Mouse (Mus musculus): ENCODE measurements around the gene Nat8f4. TPM values are rescaled to one million over a fixed set of nuclear protein-coding genes. Genes with fewer than 3 reads are reported as not detected.
A peak's percentile ranks its signal among the peaks of the same experiment; 100 is the strongest.
"Not testable (repeated sequence)": the region's sequence is repeated elsewhere in the genome, so short reads cannot be mapped to it uniquely, and the experiment has no call there.

Nat8f4 gene
- polyA plus RNA-seq, 2 experiments = 1.7 to 1.9 TPM

GRCm38 (mm10) chr6:85915141-85915538, 10.5 kb upstream of the Nat8f4 start:
- Histone ChIP-seq H3K36me3 (ENCODE audit: control insufficient read depth, insufficient read depth, low read length) (no peaks in the 10 kb centered on the region), H3K4me3 (replicated peaks; ENCODE audit: low read length) (peak overlapping the region; percentile 44), H3K27me3 (ENCODE audit: control insufficient read depth, insufficient read depth, low read length) (no peaks in the 10 kb centered on the region), H3K9me3 (ENCODE audit: control insufficient read depth, low read length) (no peaks in the 10 kb centered on the region), H3K4me1 (ENCODE audit: control insufficient read depth, insufficient read depth, low read length) (peaks cover 10% of the 10 kb centered on the region; the same call in 1 of the 2 replicates), H3K27ac (replicated peaks; ENCODE audit: low read depth, low read length) (peak overlapping the region; percentile 65), H3K4me2 (replicated peaks; ENCODE audit: low read depth, low read length, severe bottlenecking) (peak overlapping the region; percentile 72), H3K9ac (ENCODE audit: low read depth, low read length, severe bottlenecking) (peak overlapping the region; percentile 72)
- 5% methylated on average over 11 of the region's 11 CpGs for WGBS
- TF ChIP-seq POLR2A (IDR thresholded peaks at IDR 0.05; ENCODE audit: borderline replicate concordance, extremely low read depth, insufficient read depth, insufficient read length) = no peak
- no peak for DNase-seq (ENCODE audit: low spot score)
- ATAC-seq (ENCODE audit: low FRiP score, low read depth) = no peak

- Histone ChIP-seq H3K27ac (replicated peaks; ENCODE audit: low read depth, low read length) (no peak within 1 kb of the TSS), H3K4me2 (replicated peaks; ENCODE audit: low read depth, low read length, severe bottlenecking) (no peak within 1 kb of the TSS), H3K27me3 (ENCODE audit: control insufficient read depth, insufficient read depth, low read length) (no peaks in the 10 kb centered on the region), H3K4me1 (ENCODE audit: control insufficient read depth, insufficient read depth, low read length) (peaks cover 10% of the 10 kb centered on the region; the same call in 1 of the 2 replicates), H3K9ac (ENCODE audit: low read depth, low read length, severe bottlenecking) (no peak within 1 kb of the TSS), H3K4me3 (replicated peaks; ENCODE audit: low read length) (no peak within 1 kb of the TSS), H3K36me3 (ENCODE audit: control insufficient read depth, insufficient read depth, low read length) (no peaks in the 10 kb centered on the region), H3K9me3 (ENCODE audit: control insufficient read depth, low read length) (no peaks in the 10 kb centered on the region)
- DNase-seq (ENCODE audit: low spot score) (no peak), ATAC-seq (ENCODE audit: low FRiP score, low read depth) (no peak)
- no peak for TF ChIP-seq POLR2A (IDR thresholded peaks at IDR 0.05; ENCODE audit: borderline replicate concordance, extremely low read depth, insufficient read depth, insufficient read length)
- WGBS = 79% methylated on average over 3 of the region's 3 CpGs
These were observed 6.9 kb upstream of the Nat8f4 start, which contains the start of gene Tprkb for GRCm38 (mm10) chr6:85911587-85911986. TSS of gene Tprkb (plus strand) at chr6:85911865.

- Histone ChIP-seq H3K27me3 (ENCODE audit: control insufficient read depth, insufficient read depth, low read length) (no peaks in the 10 kb centered on the region), H3K9me3 (ENCODE audit: control insufficient read depth, low read length) (no peaks in the 10 kb centered on the region), H3K4me1 (ENCODE audit: control insufficient read depth, insufficient read depth, low read length) (0 out of 2 replicates have a peak, but pooled peaks cover 2% of the 10 kb centered on the region), H3K4me3 (replicated peaks; ENCODE audit: low read length) (no peak overlapping the region), H3K36me3 (ENCODE audit: control insufficient read depth, insufficient read depth, low read length) (no peaks in the 10 kb centered on the region), H3K27ac (replicated peaks; ENCODE audit: low read depth, low read length) (no peak overlapping the region), H3K4me2 (replicated peaks; ENCODE audit: low read depth, low read length, severe bottlenecking) (no peak overlapping the region), H3K9ac (ENCODE audit: low read depth, low read length, severe bottlenecking) (no peak overlapping the region)
- 92% methylated on average over 1 of the region's 1 CpGs for WGBS
- no peak for TF ChIP-seq POLR2A (IDR thresholded peaks at IDR 0.05; ENCODE audit: borderline replicate concordance, extremely low read depth, insufficient read depth, insufficient read length)
- DNase-seq (ENCODE audit: low spot score) (no peak), ATAC-seq (ENCODE audit: low FRiP score, low read depth) (no peak)
These were observed 5.0 kb upstream of the Nat8f4 start for GRCm38 (mm10) chr6:85909704-85910103.

- Histone ChIP-seq H3K4me2 (replicated peaks; ENCODE audit: low read depth, low read length, severe bottlenecking) (no peak overlapping the region), H3K4me3 (replicated peaks; ENCODE audit: low read length) (no peak overlapping the region), H3K27me3 (ENCODE audit: control insufficient read depth, insufficient read depth, low read length) (no peaks in the 10 kb centered on the region), H3K4me1 (ENCODE audit: control insufficient read depth, insufficient read depth, low read length) (no peaks in the 10 kb centered on the region), H3K36me3 (ENCODE audit: control insufficient read depth, insufficient read depth, low read length) (no peaks in the 10 kb centered on the region), H3K9me3 (ENCODE audit: control insufficient read depth, low read length) (no peaks in the 10 kb centered on the region), H3K9ac (ENCODE audit: low read depth, low read length, severe bottlenecking) (no peak overlapping the region), H3K27ac (replicated peaks; ENCODE audit: low read depth, low read length) (no peak overlapping the region)
- WGBS = 69% methylated on average over 3 of the region's 3 CpGs
- ATAC-seq (ENCODE audit: low FRiP score, low read depth) (no peak), DNase-seq (ENCODE audit: low spot score) (no peak)
- TF ChIP-seq POLR2A (IDR thresholded peaks at IDR 0.05; ENCODE audit: borderline replicate concordance, extremely low read depth, insufficient read depth, insufficient read length) = no peak
These were observed 3.7 kb upstream of the Nat8f4 start for GRCm38 (mm10) chr6:85908341-85908740.

GRCm38 (mm10) chr6:85906911-85907351, 2.2 kb upstream of the Nat8f4 start:
- not testable (repeated sequence) for H3K9me3 ChIP-seq (ENCODE audit: control insufficient read depth, low read length); H3K4me1 ChIP-seq (ENCODE audit: control insufficient read depth, insufficient read depth, low read length); DNase-seq (ENCODE audit: low spot score)

GRCm38 (mm10) chr6:85902303-85902702, 2.4 kb downstream of the Nat8f4 start:
- TF ChIP-seq POLR2A (IDR thresholded peaks at IDR 0.05; ENCODE audit: borderline replicate concordance, extremely low read depth, insufficient read depth, insufficient read length) = no peak
- Histone ChIP-seq H3K4me1 (ENCODE audit: control insufficient read depth, insufficient read depth, low read length) (no peaks in the 10 kb centered on the region), H3K4me2 (replicated peaks; ENCODE audit: low read depth, low read length, severe bottlenecking) (no peak overlapping the region), H3K27ac (replicated peaks; ENCODE audit: low read depth, low read length) (no peak overlapping the region), H3K9me3 (ENCODE audit: control insufficient read depth, low read length) (no peaks in the 10 kb centered on the region), H3K9ac (ENCODE audit: low read depth, low read length, severe bottlenecking) (no peak overlapping the region), H3K36me3 (ENCODE audit: control insufficient read depth, insufficient read depth, low read length) (no peaks in the 10 kb centered on the region), H3K27me3 (ENCODE audit: control insufficient read depth, insufficient read depth, low read length) (no peaks in the 10 kb centered on the region), H3K4me3 (replicated peaks; ENCODE audit: low read length) (no peak overlapping the region)
- ATAC-seq (ENCODE audit: low FRiP score, low read depth) = no peak
- no peak for DNase-seq (ENCODE audit: low spot score)
- 86% methylated on average over 2 of the region's 2 CpGs for WGBS

More at GRCm38 (mm10) chr6:85906911-85907351, 2.2 kb upstream of the Nat8f4 start:
- not testable (repeated sequence) for H3K36me3 ChIP-seq (ENCODE audit: control insufficient read depth, insufficient read depth, low read length); H3K9ac ChIP-seq (ENCODE audit: low read depth, low read length, severe bottlenecking); H3K4me2 ChIP-seq (replicated peaks; ENCODE audit: low read depth, low read length, severe bottlenecking); H3K4me3 ChIP-seq (replicated peaks; ENCODE audit: low read length); ATAC-seq (ENCODE audit: low FRiP score, low read depth); H3K27me3 ChIP-seq (ENCODE audit: control insufficient read depth, insufficient read depth, low read length); H3K27ac ChIP-seq (replicated peaks; ENCODE audit: low read depth, low read length)
- 72% methylated on average over 2 of the region's 2 CpGs for WGBS

GRCm38 (mm10) chr6:85898596-85899475, 5.8 kb downstream of the Nat8f4 start:
- WGBS = 72% methylated on average over 6 of the region's 8 CpGs
- H3K4me2 ChIP-seq (replicated peaks; ENCODE audit: low read depth, low read length, severe bottlenecking); H3K36me3 ChIP-seq (ENCODE audit: control insufficient read depth, insufficient read depth, low read length); H3K27me3 ChIP-seq (ENCODE audit: control insufficient read depth, insufficient read depth, low read length); H3K4me3 ChIP-seq (replicated peaks; ENCODE audit: low read length); H3K4me1 ChIP-seq (ENCODE audit: control insufficient read depth, insufficient read depth, low read length); ATAC-seq (ENCODE audit: low FRiP score, low read depth); H3K27ac ChIP-seq (replicated peaks; ENCODE audit: low read depth, low read length); H3K9me3 ChIP-seq (ENCODE audit: control insufficient read depth, low read length); H3K9ac ChIP-seq (ENCODE audit: low read depth, low read length, severe bottlenecking); DNase-seq (ENCODE audit: low spot score): not testable (repeated sequence)
